Mouse (Mus musculus): Measurements from ENCODE around the gene 2210407C18Rik. TPM values are rescaled to one million over a fixed set of nuclear protein-coding genes. Genes with fewer than 3 reads are reported as not detected.
A peak's percentile ranks its signal among the peaks of the same experiment; 100 is the strongest.

Gene 2210407C18Rik
- polyA plus RNA-seq, 1 experiment from 2014 or later = not detected

DNA sequence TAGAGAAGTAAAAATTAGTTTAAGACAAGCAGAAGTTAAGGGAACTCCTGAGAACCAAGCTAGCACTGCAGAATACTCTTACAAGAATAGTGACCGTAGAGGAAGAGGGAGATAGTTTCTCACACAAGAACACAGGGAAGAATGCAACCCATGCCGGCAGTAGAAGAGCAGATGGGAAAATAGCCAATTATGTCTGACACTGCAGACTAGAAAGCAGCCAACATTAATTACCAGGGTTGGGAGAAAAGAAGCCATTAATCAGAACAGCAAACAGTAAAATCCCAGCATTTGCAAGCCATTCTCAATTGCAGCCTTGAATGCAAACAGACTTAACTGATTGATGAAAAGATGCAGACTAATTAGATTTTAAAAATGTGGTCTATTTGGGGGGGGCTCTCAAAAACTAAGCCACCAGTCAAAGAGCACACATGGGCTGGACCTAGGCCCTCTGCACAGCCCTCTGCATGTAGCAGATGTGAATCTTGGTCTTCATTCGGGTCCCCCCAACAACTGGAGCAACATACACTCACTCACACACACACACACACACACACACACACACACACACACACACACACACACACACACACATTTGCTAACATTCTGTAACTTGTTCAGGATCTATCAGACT lies 27.1 kb downstream of the 2210407C18Rik start:
- Histone ChIP-seq H3K4me1 (ENCODE audit: insufficient read depth, low read depth, low read length) (no peaks in the 10 kb centered on the region), H3K27me3 (replicated peaks; ENCODE audit: insufficient read depth, low read length) (no peaks in the 10 kb centered on the region), H3K9ac (replicated peaks; ENCODE audit: low read depth) (no peak overlapping the region), H3K27ac (ENCODE audit: low read length) (no peak overlapping the region), H3K4me2 (replicated peaks; ENCODE audit: low read depth, low read length) (no peak overlapping the region), H3K9me3 (ENCODE audit: low read length) (no peaks in the 10 kb centered on the region), H3K4me3 (ENCODE audit: low read depth, low read length) (no peak overlapping the region), H3K36me3 (ENCODE audit: insufficient read depth, low read length) (no peaks in the 10 kb centered on the region)
- DNase-seq (ENCODE audit: low spot score) = no peak
- TF ChIP-seq CTCF (IDR thresholded peaks at IDR 0.05) = no peak
- TF ChIP-seq EP300 (IDR thresholded peaks at IDR 0.05) = no peak
- no peak for ATAC-seq
- 61% methylated on average over 3 of the region's 3 CpGs for WGBS

- no peak for ATAC-seq
- Histone ChIP-seq H3K27ac (ENCODE audit: low read length) (no peak overlapping the region), H3K4me1 (ENCODE audit: insufficient read depth, low read depth, low read length) (no peaks in the 10 kb centered on the region), H3K27me3 (replicated peaks; ENCODE audit: insufficient read depth, low read length) (no peaks in the 10 kb centered on the region), H3K9me3 (ENCODE audit: low read length) (no peaks in the 10 kb centered on the region), H3K36me3 (ENCODE audit: insufficient read depth, low read length) (no peaks in the 10 kb centered on the region), H3K4me3 (ENCODE audit: low read depth, low read length) (no peak overlapping the region), H3K9ac (replicated peaks; ENCODE audit: low read depth) (no peak overlapping the region), H3K4me2 (replicated peaks; ENCODE audit: low read depth, low read length) (no peak overlapping the region)
- WGBS = 71% methylated on average over 7 of the region's 7 CpGs
- peak; percentile 62 for TF ChIP-seq CTCF (IDR thresholded peaks at IDR 0.05)
- TF ChIP-seq EP300 (IDR thresholded peaks at IDR 0.05) = no peak
- DNase-seq (ENCODE audit: low spot score) = no peak
Measured at GRCm38 (mm10) chr11:58587898-58588348, 28.0 kb downstream of the 2210407C18Rik start.

DNA sequence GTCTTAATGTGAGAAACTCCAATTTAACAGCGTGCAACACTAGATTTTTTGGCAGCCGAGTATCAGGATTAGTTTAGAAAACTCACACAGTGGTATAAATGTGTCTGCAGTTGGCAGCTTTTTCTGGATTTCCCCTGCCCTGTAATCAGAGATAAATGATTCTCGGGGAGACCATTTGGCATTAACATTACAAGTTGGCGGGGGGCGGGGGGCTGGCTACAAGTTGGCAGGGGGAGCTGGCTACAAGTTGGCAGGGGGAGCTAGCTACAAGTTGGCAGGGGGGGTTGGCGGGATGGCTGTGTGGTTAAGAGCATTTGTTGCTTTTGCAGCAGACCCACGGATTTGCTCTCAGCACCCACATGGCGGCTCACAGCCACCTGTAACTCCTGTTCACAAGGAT lies 37.2 kb downstream of the 2210407C18Rik start:
- TF ChIP-seq CTCF (IDR thresholded peaks at IDR 0.05) (no peak), EP300 (IDR thresholded peaks at IDR 0.05) (no peak)
- WGBS = 72% methylated on average over 8 of the region's 8 CpGs
- ATAC-seq = no peak
- no peak for DNase-seq (ENCODE audit: low spot score)
- H3K9me3 ChIP-seq (ENCODE audit: low read length) = no peaks in the 10 kb centered on the region
- no peak overlapping the region for H3K4me2 ChIP-seq (replicated peaks; ENCODE audit: low read depth, low read length)
- H3K4me1 ChIP-seq (ENCODE audit: insufficient read depth, low read depth, low read length) = no peaks in the 10 kb centered on the region
- no peak overlapping the region for H3K9ac ChIP-seq (replicated peaks; ENCODE audit: low read depth)
- H3K27ac ChIP-seq (ENCODE audit: low read length) = no peak overlapping the region
- no peaks in the 10 kb centered on the region for H3K27me3 ChIP-seq (replicated peaks; ENCODE audit: insufficient read depth, low read length)
- no peak overlapping the region for H3K4me3 ChIP-seq (ENCODE audit: low read depth, low read length)
- no peaks in the 10 kb centered on the region for H3K36me3 ChIP-seq (ENCODE audit: insufficient read depth, low read length)

- H3K9ac ChIP-seq (replicated peaks; ENCODE audit: low read depth) = no peak within 1 kb of the TSS
- no peak within 1 kb of the TSS for H3K4me2 ChIP-seq (replicated peaks; ENCODE audit: low read depth, low read length)
- no peaks in the 10 kb centered on the region for H3K36me3 ChIP-seq (ENCODE audit: insufficient read depth, low read length)
- no peaks in the 10 kb centered on the region for H3K27me3 ChIP-seq (replicated peaks; ENCODE audit: insufficient read depth, low read length)
- no peaks in the 10 kb centered on the region for H3K9me3 ChIP-seq (ENCODE audit: low read length)
- H3K4me1 ChIP-seq (ENCODE audit: insufficient read depth, low read depth, low read length) = no peaks in the 10 kb centered on the region
- TF ChIP-seq EP300 (IDR thresholded peaks at IDR 0.05) = no peak
- TF ChIP-seq CTCF (IDR thresholded peaks at IDR 0.05) = no peak
- no peak for ATAC-seq
- DNase-seq (ENCODE audit: low spot score) = no peak
- H3K27ac ChIP-seq (ENCODE audit: low read length) = no peak within 1 kb of the TSS
- 66% methylated on average over 1 of the region's 1 CpGs for WGBS
- H3K4me3 ChIP-seq (ENCODE audit: low read depth, low read length) = no peak within 1 kb of the TSS
Measured at GRCm38 (mm10) chr11:58577430-58577829, 38.4 kb downstream of the 2210407C18Rik start, which contains the start of gene Olfr325. Olfr325 (plus strand) TSS chr11:58577730.

GRCm38 (mm10) chr11:58570405-58570804 lies 45.5 kb downstream of the 2210407C18Rik start, which contains the start of gene Olfr224:
Olfr224 (minus strand) TSS chr11:58570553.
- TF ChIP-seq CTCF (IDR thresholded peaks at IDR 0.05) = no peak
- no peak for TF ChIP-seq EP300 (IDR thresholded peaks at IDR 0.05)
- no peak for DNase-seq (ENCODE audit: low spot score)
- WGBS = 60% methylated on average over 5 of the region's 5 CpGs

More at GRCm38 (mm10) chr11:58570405-58570804, 45.5 kb downstream of the 2210407C18Rik start, which contains the start of gene Olfr224:
- Histone ChIP-seq H3K9me3 (ENCODE audit: low read length) (no peaks in the 10 kb centered on the region), H3K27me3 (replicated peaks; ENCODE audit: insufficient read depth, low read length) (no peaks in the 10 kb centered on the region), H3K4me1 (ENCODE audit: insufficient read depth, low read depth, low read length) (no peaks in the 10 kb centered on the region), H3K4me2 (replicated peaks; ENCODE audit: low read depth, low read length) (no peak within 1 kb of the TSS), H3K36me3 (ENCODE audit: insufficient read depth, low read length) (no peaks in the 10 kb centered on the region), H3K4me3 (ENCODE audit: low read depth, low read length) (no peak within 1 kb of the TSS), H3K27ac (ENCODE audit: low read length) (no peak within 1 kb of the TSS), H3K9ac (replicated peaks; ENCODE audit: low read depth) (no peak within 1 kb of the TSS)
- no peak for ATAC-seq

Other genes with a start within 250 kb of the 2210407C18Rik start
- not detected in 2 replicates for gene Lypd8, start 237.0 kb downstream of the 2210407C18Rik start, polyA plus RNA-seq (2015; fragmentation: Nextera tagmentation; extraction: Ambion mirVana)
- gene 1810065E05Rik, start 195.0 kb downstream of the 2210407C18Rik start, polyA plus RNA-seq (2015; fragmentation: Nextera tagmentation; extraction: Ambion mirVana) = not detected in 2 replicates
- not detected in 2 replicates for gene Gm12253, start 183.5 kb downstream of the 2210407C18Rik start, polyA plus RNA-seq (2015; fragmentation: Nextera tagmentation; extraction: Ambion mirVana)
- gene Lypd9, start 163.2 kb downstream of the 2210407C18Rik start, polyA plus RNA-seq (2015; fragmentation: Nextera tagmentation; extraction: Ambion mirVana) = not detected in 2 replicates
- gene Olfr30, start 153.8 kb downstream of the 2210407C18Rik start, polyA plus RNA-seq (2015; fragmentation: Nextera tagmentation; extraction: Ambion mirVana) = not detected in 2 replicates
- not detected in 2 replicates for gene Olfr332, start 123.5 kb downstream of the 2210407C18Rik start, polyA plus RNA-seq (2015; fragmentation: Nextera tagmentation; extraction: Ambion mirVana)
- not detected in 2 replicates for gene Olfr331, start 113.5 kb downstream of the 2210407C18Rik start, polyA plus RNA-seq (2015; fragmentation: Nextera tagmentation; extraction: Ambion mirVana)
- not detected in 2 replicates for gene Olfr330, start 81.2 kb downstream of the 2210407C18Rik start, polyA plus RNA-seq (2015; fragmentation: Nextera tagmentation; extraction: Ambion mirVana)
- gene Olfr329-ps, start 69.7 kb downstream of the 2210407C18Rik start, polyA plus RNA-seq (2015; fragmentation: Nextera tagmentation; extraction: Ambion mirVana) = not detected in 2 replicates
- 0.07 TPM in 1 of 2 replicates, not detected in the other for gene Olfr328, start 60.4 kb downstream of the 2210407C18Rik start, polyA plus RNA-seq (2015; fragmentation: Nextera tagmentation; extraction: Ambion mirVana)
- not detected in 2 replicates for gene Olfr224, start 45.5 kb downstream of the 2210407C18Rik start, polyA plus RNA-seq (2015; fragmentation: Nextera tagmentation; extraction: Ambion mirVana)
- not detected in 2 replicates for gene Olfr325, start 38.3 kb downstream of the 2210407C18Rik start, polyA plus RNA-seq (2015; fragmentation: Nextera tagmentation; extraction: Ambion mirVana)
- gene Olfr324, start 21.0 kb downstream of the 2210407C18Rik start, polyA plus RNA-seq (2015; fragmentation: Nextera tagmentation; extraction: Ambion mirVana) = not detected in 2 replicates
- not detected in 2 replicates for gene Olfr323, start 14.4 kb upstream of the 2210407C18Rik start, polyA plus RNA-seq (2015; fragmentation: Nextera tagmentation; extraction: Ambion mirVana)
- gene Trim58, start 24.4 kb upstream of the 2210407C18Rik start, polyA plus RNA-seq (2015; fragmentation: Nextera tagmentation; extraction: Ambion mirVana) = 0.08 and 0.20 TPM in 2 replicates
- gene Olfr322, start 42.7 kb upstream of the 2210407C18Rik start, polyA plus RNA-seq (2015; fragmentation: Nextera tagmentation; extraction: Ambion mirVana) = not detected in 2 replicates
- gene Olfr320, start 65.0 kb upstream of the 2210407C18Rik start, polyA plus RNA-seq (2015; fragmentation: Nextera tagmentation; extraction: Ambion mirVana) = not detected in 2 replicates
- not detected in 2 replicates for gene Olfr319, start 83.1 kb upstream of the 2210407C18Rik start, polyA plus RNA-seq (2015; fragmentation: Nextera tagmentation; extraction: Ambion mirVana)
- gene Olfr318, start 107.9 kb upstream of the 2210407C18Rik start, polyA plus RNA-seq (2015; fragmentation: Nextera tagmentation; extraction: Ambion mirVana) = not detected in 2 replicates
- gene Olfr317, start 123.1 kb upstream of the 2210407C18Rik start, polyA plus RNA-seq (2015; fragmentation: Nextera tagmentation; extraction: Ambion mirVana) = not detected in 2 replicates
- not detected in 2 replicates for gene Olfr316, start 136.7 kb upstream of the 2210407C18Rik start, polyA plus RNA-seq (2015; fragmentation: Nextera tagmentation; extraction: Ambion mirVana)
- not detected in 2 replicates for gene Olfr315, start 157.1 kb upstream of the 2210407C18Rik start, polyA plus RNA-seq (2015; fragmentation: Nextera tagmentation; extraction: Ambion mirVana)
- not detected in 2 replicates for gene Olfr314, start 166.9 kb upstream of the 2210407C18Rik start, polyA plus RNA-seq (2015; fragmentation: Nextera tagmentation; extraction: Ambion mirVana)
- 31.4 and 36.1 TPM in 2 replicates for gene Fam183b, start 185.9 kb upstream of the 2210407C18Rik start, polyA plus RNA-seq (2015; fragmentation: Nextera tagmentation; extraction: Ambion mirVana)
- gene Olfr313, start 198.9 kb upstream of the 2210407C18Rik start, polyA plus RNA-seq (2015; fragmentation: Nextera tagmentation; extraction: Ambion mirVana) = not detected in 2 replicates
- not detected in 2 replicates for gene Olfr312, start 213.2 kb upstream of the 2210407C18Rik start, polyA plus RNA-seq (2015; fragmentation: Nextera tagmentation; extraction: Ambion mirVana)
- not detected in 2 replicates for gene Olfr311, start 223.2 kb upstream of the 2210407C18Rik start, polyA plus RNA-seq (2015; fragmentation: Nextera tagmentation; extraction: Ambion mirVana)
- gene Gm12258, start 231.1 kb upstream of the 2210407C18Rik start, polyA plus RNA-seq (2015; fragmentation: Nextera tagmentation; extraction: Ambion mirVana) = 5.4 and 5.5 TPM in 2 replicates

Data from lung, postnatal 0 days (tissue).